Mouse (Mus musculus): ENCODE results near the gene Tdrd12. TPM values are rescaled to one million over a fixed set of nuclear protein-coding genes. Genes with fewer than 3 reads are reported as not detected.

Gene Tdrd12
- total RNA-seq, 2 experiments from 2014 or later: not detected

- DNase-seq (ENCODE audit: low spot score): no peak
Measured at GRCm38 (mm10) chr7:35448867-35449266, 88.7 kb downstream of the Tdrd12 start.

- DNase-seq (ENCODE audit: low spot score): no peak
Measured at GRCm38 (mm10) chr7:35447996-35448846, 89.3 kb downstream of the Tdrd12 start, which contains the start of gene Slc7a9. Slc7a9 (plus strand) TSS chr7:35448796.

GRCm38 (mm10) chr7:35447501-35447900, 90.0 kb downstream of the Tdrd12 start:
- no peak for DNase-seq (ENCODE audit: low spot score)

GRCm38 (mm10) chr7:35435266-35435665, 102.3 kb downstream of the Tdrd12 start:
- no peak for DNase-seq (ENCODE audit: low spot score)

GRCm38 (mm10) chr7:35428146-35428545, 109.4 kb downstream of the Tdrd12 start:
- DNase-seq (ENCODE audit: low spot score): no peak

- DNase-seq (ENCODE audit: low spot score): no peak
Measured at GRCm38 (mm10) chr7:35423071-35423470, 114.5 kb downstream of the Tdrd12 start.

Other genes with a start within 250 kb of the Tdrd12 start
- 1 to 10 TPM; 7.0 to 7.6 TPM for gene Gpatch1, start 219.3 kb downstream of the Tdrd12 start, total RNA-seq (2021)
- gene Rhpn2, start 203.6 kb downstream of the Tdrd12 start, total RNA-seq (2021): 1 to 10 TPM; 2.4 to 4.2 TPM
- 1 to 10 TPM in 1 of 2 experiments, under 1 TPM in 1; 0.97 to 1.1 TPM for gene Faap24, start 140.9 kb downstream of the Tdrd12 start, total RNA-seq (2021)
- gene Cep89, start 140.7 kb downstream of the Tdrd12 start, total RNA-seq (2021): 1 to 10 TPM; 4.6 to 5.6 TPM
- gene Slc7a9, start 88.9 kb downstream of the Tdrd12 start, total RNA-seq (2021): not detected
- gene Nudt19, start 18.6 kb upstream of the Tdrd12 start, total RNA-seq (2021): 10 to 100 TPM; 47.9 to 52.6 TPM
- gene Rgs9bp, start 47.8 kb upstream of the Tdrd12 start, total RNA-seq (2021): under 1 TPM in 1 of 2 experiments, not detected in 1; 0.11 TPM
- gene Ankrd27, start 48.5 kb upstream of the Tdrd12 start, total RNA-seq (2021): 10 to 100 TPM; 12.3 to 15.5 TPM
- 100 to 1,000 TPM; 148 to 149 TPM for gene Pdcd5, start 109.8 kb upstream of the Tdrd12 start, total RNA-seq (2021)
- 1 to 10 TPM; 5.8 to 6.8 TPM for gene Dpy19l3, start 216.7 kb upstream of the Tdrd12 start, total RNA-seq (2021)